In genomic region chr5:64505835-64506600, GRCm38 (mm10) we compare ENCODE assay signal across 8 mouse cellular contexts.
DNase-seq lines count a peak whose midpoint lies in the region; ATAC-seq and TF ChIP-seq lines count a peak whose summit lies in the region.

No protein-coding gene starts in this region.

- peak overlapping the region; percentile 82; the same call in 1 of the 2 replicates for H3K27ac ChIP-seq in embryonic facial prominence, embryonic 13.5 days
- H3K27ac ChIP-seq in limb, embryonic 15.5 days: peak overlapping the region; percentile 60
- no peak overlapping the region for H3K27ac ChIP-seq in midbrain, postnatal 0 days (ENCODE audit: low read depth, low read length)

- H3K4me2 ChIP-seq in embryonic facial prominence, embryonic 13.5 days: peak overlapping the region; percentile 61
- peak overlapping the region; percentile 46 for H3K4me2 ChIP-seq in limb, embryonic 15.5 days
- peak overlapping the region; percentile 52 for H3K4me2 ChIP-seq in midbrain, postnatal 0 days (ENCODE audit: low read depth, low read length, poor library complexity, severe bottlenecking)

- H3K36me3 ChIP-seq in embryonic facial prominence, embryonic 13.5 days: no peaks in the 10 kb centered on the region
- no peaks in the 10 kb centered on the region for H3K36me3 ChIP-seq in limb, embryonic 15.5 days
- H3K36me3 ChIP-seq in midbrain, postnatal 0 days (ENCODE audit: insufficient read depth, low read length): no peaks in the 10 kb centered on the region

- H3K9ac ChIP-seq in embryonic facial prominence, embryonic 13.5 days: 0 out of 2 replicates have a peak overlapping the region, but pooled peaks have one; percentile 3
- no peak overlapping the region for H3K9ac ChIP-seq in limb, embryonic 15.5 days
- 0 out of 2 replicates have a peak overlapping the region, but pooled peaks have one; percentile 29 for H3K9ac ChIP-seq in midbrain, postnatal 0 days (replicated peaks; ENCODE audit: low read length, poor library complexity, severe bottlenecking)

- TF ChIP-seq CTCF in midbrain, postnatal 0 days (IDR thresholded peaks at IDR 0.05): peak; percentile 93

- no peak for ATAC-seq in embryonic facial prominence, embryonic 13.5 days (ENCODE audit: insufficient number of reproducible peaks, insufficient read depth, low FRiP score, low TSS enrichment, low read depth)
- no peak for ATAC-seq in limb, embryonic 15.5 days (ENCODE audit: insufficient number of reproducible peaks, low FRiP score, low TSS enrichment, low read depth)
- peak; percentile 74 for ATAC-seq in midbrain, postnatal 0 days (ENCODE audit: low FRiP score)

- H3K4me3 ChIP-seq in embryonic facial prominence, embryonic 13.5 days: peak overlapping the region; percentile 34
- H3K4me3 ChIP-seq in limb, embryonic 15.5 days: peak overlapping the region; percentile 27
- peak overlapping the region; percentile 33 for H3K4me3 ChIP-seq in midbrain, postnatal 0 days (ENCODE audit: low read depth, low read length)

- peaks cover 33% of the 10 kb centered on the region for H3K4me1 ChIP-seq in embryonic facial prominence, embryonic 13.5 days
- peaks cover 45% of the 10 kb centered on the region for H3K4me1 ChIP-seq in limb, embryonic 15.5 days
- H3K4me1 ChIP-seq in midbrain, postnatal 0 days (ENCODE audit: insufficient read depth, low read length): peaks cover 5% of the 10 kb centered on the region; the same call in 1 of the 2 replicates

- H3K9me3 ChIP-seq in embryonic facial prominence, embryonic 13.5 days: no peaks in the 10 kb centered on the region
- H3K9me3 ChIP-seq in limb, embryonic 15.5 days: no peaks in the 10 kb centered on the region
- no peaks in the 10 kb centered on the region for H3K9me3 ChIP-seq in midbrain, postnatal 0 days (ENCODE audit: low read length)

- peak; percentile 78 for DNase-seq in 3T3-L1 (ENCODE audit: low read depth, low spot score)
- DNase-seq in adrenal gland, postnatal 36 days: peak; percentile 82 to 89
- peak; percentile 88 for DNase-seq in heart, adult 8-10 months (ENCODE audit: low spot score)
- DNase-seq in kidney, adult 9 months: peak; percentile 89
- DNase-seq in midbrain, postnatal 0 days (ENCODE audit: low spot score): peak; percentile 59
- peak; percentile 85 to 95 for DNase-seq in spleen, postnatal 14 days (ENCODE audit: low spot score in 2 of 2)

- no peaks in the 10 kb centered on the region for H3K27me3 ChIP-seq in embryonic facial prominence, embryonic 13.5 days
- no peaks in the 10 kb centered on the region for H3K27me3 ChIP-seq in limb, embryonic 15.5 days
- H3K27me3 ChIP-seq in midbrain, postnatal 0 days (ENCODE audit: insufficient read depth, low read length): no peaks in the 10 kb centered on the region

- 2% methylated on average over 15 of the region's 15 CpGs for WGBS in embryonic facial prominence, embryonic 13.5 days
- WGBS in limb, embryonic 15.5 days: 1% methylated on average over 15 of the region's 15 CpGs
- 1% methylated on average over 15 of the region's 15 CpGs for WGBS in midbrain, postnatal 0 days
